Mouse (Mus musculus) 416B (cell line): ENCODE results near the gene Olfm3.
A peak's percentile ranks its signal among the peaks of the same experiment; 100 is the strongest.

Experiments
- DNase-seq: peaks from one replicate; pipeline ENCODE4 v3.0.0; 2011; ENCODE audit warnings: low read depth

Gene Olfm3

DNA sequence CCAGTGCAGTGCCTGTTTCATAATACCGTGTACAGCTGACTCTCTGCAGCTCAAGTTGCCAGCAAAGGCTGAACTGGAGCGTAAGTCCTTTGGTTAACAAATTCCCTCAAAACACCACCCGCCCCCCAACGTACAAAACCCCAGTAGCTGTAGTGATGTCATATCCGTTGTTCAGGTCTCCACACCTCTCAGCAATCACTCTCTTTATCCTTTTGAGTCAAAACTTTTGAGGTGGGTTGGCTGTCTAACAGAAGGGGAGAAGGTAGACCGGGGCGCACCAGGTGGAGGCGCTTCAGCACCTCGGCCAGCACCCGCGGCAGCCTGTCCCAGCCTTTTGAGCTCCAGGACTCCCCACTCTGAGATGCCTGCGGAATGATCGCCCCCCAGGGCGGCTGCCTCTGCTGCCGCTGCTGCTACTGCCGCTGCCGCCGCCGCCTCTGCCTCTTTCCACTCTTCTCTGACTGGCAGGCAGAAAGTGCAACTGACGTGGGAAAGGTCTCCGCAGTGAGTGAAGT is at the start of gene Olfm3:
TSS of gene Olfm3 (plus strand) at position 155 of the 515 bp plus-strand sequence.
- no peak for DNase-seq

DNA sequence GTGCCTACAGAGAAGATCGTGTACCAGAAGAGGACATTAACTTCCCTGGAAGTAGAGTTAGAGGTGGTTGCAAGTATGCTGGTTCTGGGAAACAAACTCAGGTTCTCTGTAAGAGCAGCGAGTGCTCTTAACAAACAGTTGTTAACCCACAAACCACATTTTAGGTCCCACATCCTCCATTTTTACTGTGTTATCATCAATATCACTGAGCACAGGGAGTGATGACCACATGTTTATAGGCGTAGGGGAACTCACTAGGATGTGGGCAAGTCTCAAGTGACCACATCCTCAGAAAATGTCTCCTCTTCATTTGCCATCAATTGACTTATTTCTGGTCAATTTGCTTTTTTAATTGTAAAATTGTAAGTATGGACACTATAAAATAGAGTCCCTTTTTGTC is 14.1 kb upstream of the Olfm3 start:
- DNase-seq = peak; percentile 97

DNA sequence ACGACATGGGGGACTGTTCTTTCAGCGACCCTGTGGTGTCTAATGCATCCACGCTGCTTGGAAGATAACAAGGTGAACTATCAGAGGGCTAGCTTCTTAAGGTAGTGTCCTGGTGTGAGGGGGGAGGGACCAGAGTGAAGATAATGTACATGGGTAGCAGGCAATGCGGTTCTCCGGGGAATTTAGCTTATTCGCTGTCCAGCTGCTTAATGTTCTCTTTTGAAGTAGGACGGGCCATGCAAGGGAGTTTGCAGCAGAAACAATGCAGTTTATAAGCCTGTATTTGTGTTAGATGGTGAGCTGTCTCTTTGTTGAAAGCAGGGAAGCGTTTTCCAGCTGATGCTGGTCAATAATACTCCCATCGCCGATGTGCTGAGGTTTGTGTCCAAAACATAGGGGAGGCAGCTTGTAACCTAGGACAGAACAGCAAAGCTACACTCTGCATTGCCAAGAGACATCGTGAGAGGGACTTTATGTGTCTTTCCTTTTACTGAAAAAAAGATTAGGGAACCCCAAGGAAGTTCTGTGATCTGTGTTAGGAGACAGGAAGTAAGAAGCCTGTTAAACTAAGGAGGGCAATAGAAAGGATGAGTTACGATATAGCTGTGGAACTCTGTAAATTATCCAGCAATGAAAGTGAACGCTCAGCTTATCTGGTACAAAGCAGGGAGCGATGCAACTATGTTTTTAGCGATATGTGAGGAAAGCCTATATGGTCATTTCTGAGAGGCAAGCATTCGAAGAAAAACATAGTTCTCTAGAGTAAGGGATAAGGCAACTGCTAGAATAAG is 950 bp downstream of the Olfm3 start:
- DNase-seq = no peak

GRCm38 (mm10) chr3:114907537-114907936 is 3.7 kb downstream of the Olfm3 start:
- peak; percentile 53 for DNase-seq

DNA sequence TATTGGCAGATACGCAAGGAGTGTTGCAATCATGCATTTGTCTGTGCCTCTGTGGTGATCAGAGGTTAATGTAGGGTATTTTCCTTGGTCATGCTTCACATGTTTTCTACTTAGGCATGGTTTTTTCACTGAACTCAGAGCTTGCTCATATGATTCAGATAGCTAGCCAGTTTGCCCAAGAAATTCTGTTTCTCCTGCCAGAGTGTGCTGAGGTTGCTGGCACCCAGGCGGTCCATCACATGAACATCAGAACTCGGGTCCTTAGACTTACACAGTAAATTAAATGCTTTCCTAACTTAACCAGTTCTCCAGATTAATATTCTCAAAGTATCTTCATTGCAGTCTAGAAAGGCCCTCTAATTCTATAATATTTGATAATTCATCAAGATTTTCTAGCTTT is 5.0 kb downstream of the Olfm3 start:
- no peak for DNase-seq

DNA sequence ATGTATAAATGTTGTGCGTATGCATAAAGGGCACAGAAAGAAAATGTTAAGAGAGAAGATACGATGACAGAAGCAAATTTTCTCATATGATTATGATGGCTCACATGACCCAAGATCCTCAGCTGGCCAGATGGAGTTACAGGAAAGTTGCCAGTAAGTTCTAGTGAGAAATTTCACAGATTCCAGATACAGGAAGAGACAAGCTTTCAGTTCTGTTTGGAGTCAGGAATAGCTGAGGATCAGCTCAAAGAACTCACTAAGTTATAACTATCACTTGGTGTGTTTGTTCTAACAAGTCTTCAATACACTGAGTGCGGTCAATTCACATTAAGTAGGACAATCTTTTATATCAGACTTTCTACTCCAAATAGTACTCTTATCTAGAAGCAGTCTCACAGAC is 16.2 kb downstream of the Olfm3 start:
- DNase-seq = no peak

DNA sequence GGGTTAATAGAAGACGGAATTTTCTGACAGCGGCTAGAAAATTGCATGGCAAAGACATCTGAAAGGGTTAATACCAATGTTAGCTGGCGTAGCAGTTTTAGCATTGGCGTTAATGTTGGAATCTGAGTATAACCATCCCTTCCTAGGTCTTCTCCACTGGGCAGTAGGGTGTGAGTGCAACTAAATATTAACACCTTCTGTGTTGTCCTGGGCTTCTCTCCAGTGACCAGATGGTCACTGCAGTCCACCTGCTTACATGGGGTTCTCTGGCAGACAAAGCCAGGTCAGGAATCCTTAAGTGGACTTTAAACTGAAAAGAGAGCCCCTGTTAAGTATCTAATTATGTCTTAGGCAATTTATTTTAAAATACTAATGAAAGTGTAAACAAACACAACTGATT is 25.7 kb downstream of the Olfm3 start:
- DNase-seq = no peak

GRCm38 (mm10) chr3:114930336-114930735 is 26.5 kb downstream of the Olfm3 start:
- DNase-seq = peak; percentile 77

DNA sequence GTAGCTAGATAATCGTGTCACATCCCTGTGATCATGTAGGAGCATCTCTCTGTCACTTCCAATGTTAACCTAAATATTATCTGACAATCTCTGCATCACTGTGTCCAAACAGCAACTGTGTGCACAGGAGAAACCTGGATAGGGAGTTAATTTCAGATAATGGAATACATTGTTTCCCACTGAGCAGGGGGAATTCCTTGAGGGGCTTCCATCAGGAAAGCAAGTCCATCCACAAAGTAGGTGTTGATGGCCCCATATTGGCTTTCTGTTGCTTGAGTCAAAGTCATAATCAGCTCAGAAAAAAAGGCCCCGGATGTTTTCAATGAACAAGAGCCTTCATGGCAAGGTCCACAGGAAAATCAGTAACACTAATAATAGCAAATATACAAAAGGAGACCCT is 26.9 kb downstream of the Olfm3 start:
- DNase-seq = no peak

DNA sequence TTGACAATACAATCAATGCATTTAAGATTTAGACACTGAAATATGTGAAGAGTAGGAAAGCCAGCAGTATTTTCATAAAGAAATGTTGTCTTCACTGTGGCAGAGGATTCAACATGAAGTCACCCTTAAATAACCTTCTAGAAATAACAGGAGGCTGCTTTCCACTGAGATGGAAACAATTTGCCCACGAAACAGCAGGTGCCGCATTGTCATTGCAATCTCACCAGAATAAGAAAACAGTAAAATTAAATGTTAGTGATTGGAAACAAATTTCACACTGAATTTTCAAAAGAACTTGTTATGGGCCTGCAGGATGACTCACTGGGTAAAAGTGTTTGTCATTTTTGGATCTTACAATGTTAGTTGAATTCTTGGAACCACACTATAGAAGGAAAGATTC is 29.0 kb downstream of the Olfm3 start:
- DNase-seq = peak; percentile 7

DNA sequence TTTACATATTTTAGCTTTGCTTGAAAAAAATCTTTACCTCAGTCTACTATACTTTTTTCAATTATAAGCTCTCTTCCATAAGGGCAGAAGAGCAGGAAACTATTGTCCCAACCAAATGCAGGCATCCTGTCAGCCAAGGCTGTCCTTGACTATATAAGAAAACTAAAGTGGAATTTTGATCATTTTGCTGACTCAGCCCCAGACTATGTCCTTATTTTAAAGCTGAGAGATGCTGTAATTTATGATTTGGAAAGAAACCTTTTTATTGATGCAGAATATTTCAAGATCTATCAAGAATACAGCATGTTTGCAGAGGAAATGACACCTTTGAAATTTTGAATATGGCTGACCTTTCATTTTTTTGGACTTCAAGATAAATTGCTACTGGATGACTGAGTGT is 51.0 kb downstream of the Olfm3 start:
- no peak for DNase-seq

DNA sequence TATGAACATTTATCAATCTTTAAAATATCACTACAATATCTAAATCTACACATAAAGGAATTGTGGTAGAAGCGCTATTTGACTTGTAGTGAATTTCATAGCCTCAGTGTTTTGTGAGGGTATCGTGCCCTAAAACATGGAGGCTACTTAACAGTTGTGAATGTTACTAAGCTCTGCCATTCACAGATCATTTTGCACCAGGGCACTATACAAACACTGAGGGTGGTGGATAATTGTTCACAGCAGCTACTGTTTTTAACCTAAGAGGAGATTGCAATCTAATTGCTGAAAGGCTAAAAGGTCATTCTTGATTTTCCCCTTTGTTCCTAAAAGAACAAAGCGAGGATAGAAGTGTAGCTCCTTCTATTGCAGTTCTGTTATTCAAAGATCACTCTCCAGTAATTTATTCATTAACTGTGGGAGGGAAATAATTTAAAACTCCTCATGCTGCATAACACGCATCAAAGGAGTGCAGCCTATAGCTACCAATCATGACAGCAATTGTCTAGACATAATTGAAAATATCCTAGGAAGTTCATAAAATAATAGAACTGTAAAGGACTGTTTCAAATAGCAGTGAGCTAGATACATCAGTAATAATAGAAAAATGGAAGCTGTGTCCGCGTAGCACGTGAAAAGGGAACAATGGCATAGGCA is 55.6 kb downstream of the Olfm3 start:
- no peak for DNase-seq

DNA sequence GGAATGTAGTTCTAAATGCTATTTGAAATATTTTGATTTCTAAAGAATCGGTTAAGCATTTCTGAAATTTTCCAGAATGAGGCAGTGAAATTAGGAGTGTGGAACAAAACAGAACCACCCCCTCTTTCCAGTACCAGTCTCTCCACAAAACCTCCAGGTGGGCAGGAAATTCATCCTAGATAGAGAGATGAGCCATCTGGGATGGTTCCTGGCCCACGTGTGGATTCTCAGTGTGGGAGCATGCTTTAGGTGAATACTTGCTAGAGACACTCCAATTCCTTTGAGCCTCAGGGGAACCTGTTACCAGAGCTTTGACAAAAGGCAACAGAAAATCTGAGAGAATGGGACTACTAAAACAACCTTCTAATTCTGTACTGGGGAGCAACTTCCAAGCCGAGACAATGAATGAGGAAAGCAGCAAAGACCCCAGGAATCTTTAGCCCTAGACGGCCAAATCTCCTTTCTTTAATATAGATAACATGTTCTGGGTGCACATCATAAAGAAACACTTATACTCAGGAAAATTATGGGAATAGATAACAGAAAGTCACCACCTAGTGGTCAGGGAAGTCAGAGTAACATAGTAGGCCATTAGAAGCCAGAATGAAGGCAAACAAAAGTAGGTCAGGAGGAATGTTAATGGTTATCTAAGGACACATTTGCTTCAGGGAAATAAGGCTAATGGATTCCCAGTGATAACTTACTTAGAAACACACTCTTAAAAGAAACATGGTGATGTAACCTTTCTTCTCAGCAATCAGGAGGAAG is 58.6 kb downstream of the Olfm3 start:
- peak; percentile 51 for DNase-seq

DNA sequence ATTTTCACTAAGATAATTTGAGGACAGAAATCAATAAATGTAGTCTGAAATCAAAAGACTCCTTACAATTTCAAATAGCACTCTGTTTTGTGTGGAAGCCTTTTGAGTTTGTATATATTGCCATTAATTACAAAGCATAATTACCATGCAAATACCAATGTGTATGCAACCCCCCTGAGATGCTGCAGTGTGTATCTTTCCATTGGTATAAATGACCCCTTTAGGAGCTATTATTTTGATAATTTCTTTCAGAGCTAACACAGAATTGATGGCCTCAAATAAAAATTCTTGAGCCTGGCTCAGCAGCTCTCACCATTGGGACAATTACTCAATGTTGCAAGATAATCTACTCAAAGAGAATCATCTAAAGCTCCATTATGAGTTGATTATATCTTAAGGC is 67.3 kb downstream of the Olfm3 start:
- DNase-seq = no peak

DNA sequence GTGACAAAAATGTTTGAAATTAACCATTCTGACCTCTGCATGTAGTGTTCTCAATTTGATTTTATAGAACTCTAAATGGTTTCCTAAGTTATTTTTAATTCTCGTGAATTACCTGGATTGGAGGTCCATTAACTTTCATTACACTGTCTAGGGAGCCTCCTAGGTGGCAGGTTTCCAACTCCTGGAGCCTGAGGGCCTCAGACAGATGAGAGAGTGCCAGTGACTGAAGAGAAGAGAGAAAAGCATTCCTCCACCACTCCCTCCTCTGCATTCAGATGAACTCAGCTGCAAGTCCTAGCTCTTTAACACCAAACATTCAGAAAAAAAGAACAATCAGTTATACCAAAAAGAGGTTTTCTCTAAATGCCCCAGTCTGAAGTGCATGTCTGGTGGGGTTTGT is 68.6 kb downstream of the Olfm3 start:
- no peak for DNase-seq

DNA sequence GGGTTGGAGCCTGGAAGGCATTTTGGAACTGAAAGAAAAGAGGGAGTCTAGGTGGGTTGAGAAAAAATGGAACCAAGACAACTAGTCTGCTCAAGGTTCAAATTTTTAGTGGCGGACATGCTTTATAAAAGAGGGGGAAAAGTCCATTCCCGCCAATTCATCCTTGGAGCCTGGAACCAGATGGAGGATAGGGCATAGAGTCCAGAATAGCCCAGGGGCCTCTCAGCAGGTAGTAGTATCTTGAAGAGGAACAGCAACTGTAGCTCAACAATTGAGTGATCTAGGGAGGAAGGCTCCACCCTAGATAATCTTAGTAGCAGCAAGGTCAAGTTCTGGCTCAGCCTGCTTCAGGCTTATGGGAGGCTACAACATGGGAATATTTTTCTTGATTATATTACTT is 87.0 kb downstream of the Olfm3 start:
- no peak for DNase-seq

DNA sequence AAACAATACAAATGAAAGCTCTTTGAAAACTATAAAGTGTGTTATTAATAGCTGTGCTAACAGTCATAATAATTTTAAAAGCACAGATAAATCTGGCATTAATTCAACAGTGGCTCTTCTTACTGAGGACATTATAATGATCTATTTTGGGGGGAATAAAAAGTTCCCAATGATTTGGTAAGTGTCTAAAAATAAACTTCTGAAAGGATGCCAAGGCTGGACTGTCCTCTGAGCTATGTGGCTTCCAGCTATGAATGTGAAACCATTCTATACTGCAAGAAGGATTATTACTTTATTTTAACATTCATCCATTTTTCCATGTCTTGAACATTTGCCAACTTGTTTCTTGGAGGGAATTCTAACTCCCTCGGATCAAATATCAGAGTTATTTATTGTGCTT is 92.1 kb downstream of the Olfm3 start:
- no peak for DNase-seq

DNA sequence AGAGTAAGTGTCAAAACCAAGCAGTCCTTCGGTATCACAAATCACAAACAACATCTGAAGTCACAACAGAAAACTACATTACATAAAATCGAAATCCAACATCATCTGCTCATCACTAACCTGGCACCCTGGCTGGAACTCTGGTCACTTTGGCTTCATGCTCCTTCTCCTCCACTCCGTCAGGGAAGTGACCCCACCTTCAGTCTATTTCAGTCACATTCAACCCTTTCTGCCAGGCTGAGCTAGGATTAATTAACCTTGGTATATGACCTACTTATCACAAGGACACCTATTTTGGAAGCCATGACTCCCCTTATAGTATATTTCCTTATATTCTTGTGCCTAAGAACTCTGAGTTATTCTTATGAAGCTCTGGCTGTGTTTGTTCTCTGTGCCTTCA is 123.7 kb downstream of the Olfm3 start:
- no peak for DNase-seq

GRCm38 (mm10) chr3:115028046-115028445 is 124.2 kb downstream of the Olfm3 start:
- peak; percentile 46 for DNase-seq

- DNase-seq = no peak
Observed at GRCm38 (mm10) chr3:115028611-115029010, 124.7 kb downstream of the Olfm3 start.

DNA sequence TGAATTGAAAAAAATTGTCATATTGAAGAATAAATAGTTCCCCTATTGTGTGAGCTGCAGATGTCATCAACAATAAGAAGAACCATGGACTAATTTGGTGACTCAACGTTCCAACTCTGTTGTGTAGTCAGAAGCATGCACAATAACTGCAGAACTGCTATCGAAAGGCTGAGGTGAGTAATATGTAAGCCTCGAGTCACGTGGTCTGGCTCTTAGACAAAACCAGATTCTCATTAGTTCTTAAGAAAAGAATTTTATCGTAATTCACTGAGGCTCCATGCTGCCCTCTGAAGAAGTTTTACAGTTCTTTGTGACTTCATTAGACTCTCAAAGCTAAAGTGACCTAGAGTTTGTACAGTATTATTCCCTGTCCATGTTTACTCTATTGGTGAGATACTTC is 145.2 kb downstream of the Olfm3 start:
- peak; percentile 28 for DNase-seq

DNA sequence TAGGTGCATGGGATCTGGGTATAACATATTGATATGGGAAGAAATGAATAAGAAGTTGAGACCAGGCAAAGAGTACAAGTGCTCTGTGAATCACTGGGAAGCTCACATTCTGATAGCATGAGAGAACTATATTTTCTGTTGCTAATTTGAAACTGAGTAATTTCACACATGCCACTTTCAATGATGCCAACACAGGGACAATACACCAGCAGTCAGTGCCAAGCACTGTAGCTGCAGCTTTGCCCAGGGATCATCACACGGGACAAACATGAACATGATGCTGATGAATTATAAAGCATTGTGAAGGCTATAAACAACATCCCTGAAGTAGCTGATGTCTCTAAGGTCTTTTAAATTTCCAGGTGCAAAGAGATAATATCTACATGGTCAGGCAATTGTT is 161.0 kb downstream of the Olfm3 start:
- DNase-seq = no peak
